Mouse (Mus musculus): ENCODE measurements around the gene Celsr2. TPM values are rescaled to one million over a fixed set of nuclear protein-coding genes. Genes with fewer than 3 reads are reported as not detected.

The Celsr2 gene
- total RNA-seq (2022) = 100 to 1,000 TPM; 170 to 179 (median 172) TPM

- no peak for DNase-seq (ENCODE audit: low spot score in 2 of 2)
These were observed at the start of gene Celsr2 for GRCm38 (mm10) chr3:108414857-108415830. Gene Celsr2, minus strand, starts transcription at chr3:108415552.

DNA sequence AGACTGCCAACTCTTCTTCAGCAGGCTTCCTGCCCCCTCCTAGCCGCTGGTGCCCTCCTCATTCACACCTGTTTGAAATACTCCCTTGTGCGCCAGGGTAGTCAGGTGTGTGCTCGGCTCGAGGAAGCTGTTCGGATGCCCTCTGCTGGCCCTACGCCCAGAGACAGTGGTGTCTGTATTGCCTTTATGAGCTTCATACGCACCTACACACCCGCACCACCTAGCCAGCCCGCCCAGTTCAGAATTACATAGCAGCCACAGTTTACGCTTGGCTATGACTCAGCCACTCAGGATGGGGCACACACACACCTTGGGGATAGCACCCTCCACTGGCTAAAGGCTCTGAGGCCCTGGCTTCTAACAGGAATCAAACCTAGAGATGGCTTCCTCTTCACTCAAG is 43.5 kb upstream of the Celsr2 start:
- DNase-seq (ENCODE audit: low spot score in 2 of 2) = no peak

DNA sequence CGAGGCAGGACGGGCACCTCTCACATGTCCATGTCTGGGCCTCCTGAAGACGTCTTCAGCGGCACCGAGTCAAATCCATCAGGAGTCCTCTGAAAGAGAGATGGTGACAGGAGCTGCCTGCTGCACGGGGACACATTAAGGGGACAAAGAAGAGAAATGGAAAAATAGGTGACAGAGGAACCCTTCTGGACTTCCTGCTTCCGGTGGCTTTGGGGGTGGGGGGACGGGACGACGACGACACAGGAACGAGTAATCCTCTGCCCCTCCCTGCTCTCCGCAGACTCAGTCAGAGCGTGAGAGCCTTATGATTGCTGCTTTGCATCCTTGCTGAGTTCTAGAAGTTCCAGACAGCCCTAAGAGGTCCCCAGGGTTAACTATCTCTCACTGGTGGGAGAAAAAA is 43.0 kb upstream of the Celsr2 start:
- no peak for DNase-seq (ENCODE audit: low spot score in 2 of 2)

GRCm38 (mm10) chr3:108454172-108454571 is 38.8 kb upstream of the Celsr2 start:
- DNase-seq (ENCODE audit: low spot score in 2 of 2) = no peak

- no peak for DNase-seq (ENCODE audit: low spot score in 2 of 2)
These were observed 36.6 kb upstream of the Celsr2 start for GRCm38 (mm10) chr3:108451969-108452368.

- DNase-seq (ENCODE audit: low spot score in 2 of 2) = no peak
These were observed 30.0 kb upstream of the Celsr2 start for GRCm38 (mm10) chr3:108445366-108445705.

DNA sequence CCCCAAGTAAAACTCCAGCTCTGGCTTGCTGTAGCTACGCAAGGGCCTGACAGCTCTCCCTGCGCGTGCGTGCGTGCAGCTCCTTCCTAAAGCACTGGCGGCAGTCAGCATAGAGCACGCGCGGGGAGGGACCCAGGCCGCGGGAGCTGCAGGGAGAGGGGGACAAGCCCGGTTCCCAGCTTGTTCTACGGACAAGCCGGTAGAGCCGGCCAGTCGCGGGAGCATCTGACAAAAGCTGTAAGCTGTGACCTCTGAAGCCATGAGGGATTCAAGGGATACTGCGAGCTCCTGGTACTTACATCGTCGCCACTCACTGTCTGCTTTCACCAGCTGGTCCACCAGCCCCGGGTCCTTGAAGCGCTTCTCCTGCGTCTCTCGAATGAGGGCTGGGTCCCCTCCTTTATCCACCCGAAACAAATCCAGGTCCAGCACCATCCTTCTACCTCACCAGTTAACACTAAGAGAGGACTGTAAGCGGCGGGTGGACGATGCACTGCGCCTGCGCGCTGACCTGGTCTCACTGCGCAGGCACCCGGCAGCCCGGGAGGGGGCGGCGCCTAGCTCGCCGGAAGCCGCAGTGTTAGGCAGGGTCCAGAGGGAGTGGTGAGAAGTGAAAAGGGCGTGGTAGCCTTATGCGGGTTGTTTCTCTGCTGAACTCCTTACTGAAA is 29.5 kb upstream of the Celsr2 start, which contains the start of gene Sars:
TSS of gene Sars (minus strand) at position 512 of the 668 bp plus-strand sequence.
- peak; percentile 81 to 87 for DNase-seq (ENCODE audit: low spot score in 2 of 2)

GRCm38 (mm10) chr3:108444029-108444428 is 28.7 kb upstream of the Celsr2 start:
- no peak for DNase-seq (ENCODE audit: low spot score in 2 of 2)

GRCm38 (mm10) chr3:108436380-108436714 is 21.0 kb upstream of the Celsr2 start:
- DNase-seq (ENCODE audit: low spot score in 2 of 2) = no peak

DNA sequence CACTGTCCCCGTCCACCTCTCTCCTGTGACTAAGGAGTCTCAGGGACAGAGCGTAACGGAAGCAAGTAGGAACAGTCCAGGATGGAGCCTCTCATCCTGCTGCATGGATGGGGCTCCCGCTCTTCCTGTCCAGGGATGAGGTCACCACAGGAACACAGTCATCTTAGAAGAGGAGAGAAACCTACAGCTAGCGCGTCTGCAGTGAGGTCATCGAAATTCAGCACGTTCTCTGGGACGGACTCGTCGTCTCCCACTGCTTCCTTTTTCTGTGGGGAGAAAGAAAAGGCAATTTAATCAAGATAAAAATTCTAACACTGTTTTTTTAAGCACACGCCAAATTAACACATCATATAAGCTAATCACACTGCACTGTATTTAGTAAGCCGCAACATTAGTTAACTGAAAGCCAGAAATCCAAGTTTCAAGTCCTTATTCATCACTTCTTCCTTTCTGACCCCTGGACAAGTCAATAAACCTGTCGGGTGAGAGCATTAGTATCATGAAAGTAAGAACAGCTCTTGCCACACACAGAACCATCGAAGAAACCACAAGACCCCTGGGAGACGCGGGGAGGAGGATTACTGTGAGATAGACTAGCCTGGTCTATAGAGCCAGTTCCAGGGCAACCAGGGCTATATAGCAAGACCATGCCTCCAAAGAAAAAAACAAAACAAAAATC is 20.5 kb upstream of the Celsr2 start:
- DNase-seq (ENCODE audit: low spot score in 2 of 2) = no peak

DNA sequence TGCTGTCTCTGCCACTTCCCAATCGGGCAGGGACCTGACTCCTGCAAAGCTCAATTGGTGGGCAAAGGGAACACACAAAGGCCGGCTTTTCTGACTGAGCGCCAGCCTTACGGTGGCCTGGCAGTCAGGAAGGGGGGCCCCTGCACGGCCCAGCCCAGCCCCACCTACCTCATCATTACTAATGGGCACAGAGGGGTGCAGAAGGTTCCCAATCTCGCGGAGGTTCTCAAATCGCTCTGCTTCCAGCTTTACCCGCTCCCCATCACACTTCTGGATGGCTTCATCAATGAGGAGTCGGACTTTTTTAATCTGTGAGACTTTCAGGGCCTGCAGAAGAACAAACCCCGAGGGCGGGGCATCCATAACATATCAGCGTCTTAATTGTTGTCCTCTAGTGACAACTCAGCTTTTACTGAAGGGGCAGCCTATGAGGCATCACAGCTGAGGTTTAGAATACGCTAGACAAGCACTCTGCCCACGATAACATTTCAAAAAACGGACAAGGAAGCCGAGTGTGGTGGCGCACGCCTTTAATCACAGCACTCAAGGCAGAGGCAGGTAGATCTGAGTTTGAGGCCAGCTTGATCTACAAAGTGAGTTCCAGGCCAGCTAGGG is 18.6 kb upstream of the Celsr2 start:
- no peak for DNase-seq (ENCODE audit: low spot score in 2 of 2)

DNA sequence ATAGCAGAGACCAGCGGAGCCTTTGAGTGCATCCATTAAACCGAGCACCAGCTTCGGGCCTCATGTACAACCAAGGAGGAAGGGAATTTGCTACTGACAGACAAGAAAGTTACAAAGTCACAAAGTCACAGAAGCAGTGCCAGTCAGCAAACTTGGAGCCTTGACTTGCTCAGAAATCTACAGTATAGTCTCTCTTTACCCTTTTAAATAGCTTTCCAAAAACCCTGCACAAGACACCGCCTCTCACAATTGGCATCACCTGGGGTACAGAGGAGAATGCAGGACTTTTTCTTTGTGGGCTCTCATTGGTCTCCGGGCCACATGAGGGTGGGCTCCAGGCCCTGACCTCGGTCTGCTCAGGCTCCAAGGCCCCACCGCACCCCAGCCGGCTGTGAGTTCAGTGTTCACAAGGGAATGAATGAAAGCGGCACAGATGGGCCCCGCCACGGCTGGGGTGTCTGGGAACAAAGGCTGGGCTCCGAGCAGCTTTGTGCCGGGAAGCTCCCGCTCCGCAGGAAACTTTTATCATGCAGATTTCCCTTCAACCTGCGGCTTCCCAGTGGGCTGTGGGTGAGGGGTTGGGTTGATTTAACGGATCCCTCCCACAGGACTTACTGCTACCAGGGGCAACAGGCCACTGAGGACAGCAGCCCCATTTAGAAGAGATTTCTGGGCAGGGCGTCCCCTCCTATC is 18.0 kb upstream of the Celsr2 start:
- DNase-seq (ENCODE audit: low spot score in 2 of 2) = no peak

DNA sequence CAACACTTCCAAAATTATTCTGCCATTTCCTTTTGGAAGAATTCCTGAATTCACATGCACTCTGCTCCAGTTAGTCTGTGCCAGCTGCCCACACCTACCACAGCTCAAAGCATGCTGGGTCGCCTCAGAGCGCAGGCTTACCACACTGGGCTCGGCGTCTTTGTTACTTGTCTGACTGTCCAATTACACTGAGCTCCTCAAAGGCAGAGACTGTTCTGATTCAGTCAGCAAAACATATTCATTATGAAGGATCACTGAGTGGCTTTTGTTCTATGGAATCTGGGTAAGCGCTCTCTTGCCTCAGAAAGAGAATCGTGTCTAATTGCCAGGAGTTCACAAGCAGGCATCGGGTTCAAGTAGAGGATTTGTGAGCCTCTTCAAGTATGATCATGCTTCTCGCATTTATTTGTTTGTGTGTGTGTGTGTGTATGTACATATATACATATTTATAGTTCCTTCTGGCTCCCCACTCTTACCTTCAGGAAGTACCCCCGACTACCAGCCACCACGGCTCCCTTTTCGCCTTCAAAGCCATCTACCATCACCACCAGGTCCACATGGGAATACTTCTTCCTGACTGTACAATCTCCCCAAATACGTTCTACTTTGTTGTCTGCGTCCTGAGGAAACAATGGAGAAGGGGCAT is 17.3 kb upstream of the Celsr2 start:
- DNase-seq (ENCODE audit: low spot score in 2 of 2) = no peak

GRCm38 (mm10) chr3:108425624-108426018 is 10.3 kb upstream of the Celsr2 start:
- no peak for DNase-seq (ENCODE audit: low spot score in 2 of 2)

GRCm38 (mm10) chr3:108424944-108425623 is 9.7 kb upstream of the Celsr2 start:
- DNase-seq (ENCODE audit: low spot score in 2 of 2) = no peak

GRCm38 (mm10) chr3:108423844-108424801 is 8.8 kb upstream of the Celsr2 start:
- no peak for DNase-seq (ENCODE audit: low spot score in 2 of 2)

GRCm38 (mm10) chr3:108423006-108423405 is 7.7 kb upstream of the Celsr2 start:
- peak in 1 of 2 experiments; percentile 62 for DNase-seq (ENCODE audit: low spot score in 2 of 2)

- DNase-seq (ENCODE audit: low spot score in 2 of 2) = peak; percentile 70 to 80
These were observed 475 bp upstream of the Celsr2 start for GRCm38 (mm10) chr3:108415831-108416223.
